Mouse (Mus musculus) megakaryocyte, embryonic 14.5 days (primary cell): ENCODE results near the gene Map4k2.

Experiments
- FLI1 ChIP-seq: IDR thresholded peaks from 2 replicates; pipeline ENCODE4 v1.6.1; 2012; ENCODE audit warnings: low read length, inconsistent platforms, mixed read lengths
- GATA1 ChIP-seq: IDR thresholded peaks from 3 replicates; pipeline ENCODE4 v1.6.1; 2012; ENCODE audit warnings: mixed read lengths, low read length, inconsistent platforms, borderline replicate concordance

GRCm38 (mm10) chr19:6302522-6302921 is 38.4 kb upstream of the Map4k2 start:
- TF ChIP-seq GATA1: no peak
- no peak for TF ChIP-seq FLI1
